Mouse (Mus musculus) lung, postnatal 10 days (tissue): ENCODE measurements around the gene Ugt1a6a.
"Not testable (repeated sequence)": the region's sequence is repeated elsewhere in the genome, so short reads cannot be mapped to it uniquely, and the experiment has no call there.

Experiments
- DNase-seq: peaks from one replicate; pipeline ENCODE4 v3.0.0; 2021

The Ugt1a6a gene

GRCm38 (mm10) chr1:88135229-88135904 lies 758 bp downstream of the Ugt1a6a start:
- peak; percentile 26 for DNase-seq

DNA sequence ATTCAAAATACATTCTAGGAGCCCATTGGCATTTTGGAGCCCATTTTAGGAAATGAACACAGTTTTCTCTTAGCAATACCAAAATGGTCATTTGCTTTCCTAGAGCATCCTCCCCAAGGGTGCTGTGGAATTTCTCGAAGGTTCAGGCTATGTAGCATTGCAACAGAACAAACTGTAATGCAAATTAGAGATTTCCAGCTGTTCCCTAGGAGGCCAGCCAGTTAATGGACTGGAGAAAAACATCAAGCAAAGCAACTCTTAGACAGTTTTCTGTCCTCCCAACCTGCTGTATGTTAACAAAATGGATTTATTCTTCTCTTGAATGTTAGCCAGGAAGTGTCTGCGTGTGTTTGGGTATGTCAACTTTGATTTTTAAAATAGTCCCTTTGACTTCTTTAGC lies 2.0 kb downstream of the Ugt1a6a start:
- peak; percentile 12 for DNase-seq

DNA sequence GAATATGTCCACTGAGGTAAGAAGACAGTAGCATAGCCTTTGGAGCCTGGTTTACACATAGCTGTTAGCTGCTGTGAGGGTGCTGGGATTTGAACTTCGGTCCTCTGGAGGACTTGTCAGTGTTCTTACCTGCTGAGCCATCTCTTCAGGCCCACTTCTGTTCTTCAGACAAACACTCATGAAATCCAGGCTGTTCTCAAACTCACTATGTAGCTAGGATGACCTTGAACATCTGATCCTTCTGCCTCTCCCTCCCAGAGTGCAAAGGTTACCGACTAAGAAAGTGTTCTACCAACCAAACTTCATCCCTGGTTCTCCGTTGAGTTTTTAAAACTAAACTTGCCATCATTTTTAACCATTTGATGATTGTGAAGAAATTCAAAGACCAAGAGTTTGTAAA lies 2.7 kb downstream of the Ugt1a6a start:
- DNase-seq, result no peak

- no peak for DNase-seq
Observed at GRCm38 (mm10) chr1:88138145-88138544, 3.5 kb downstream of the Ugt1a6a start.

DNA sequence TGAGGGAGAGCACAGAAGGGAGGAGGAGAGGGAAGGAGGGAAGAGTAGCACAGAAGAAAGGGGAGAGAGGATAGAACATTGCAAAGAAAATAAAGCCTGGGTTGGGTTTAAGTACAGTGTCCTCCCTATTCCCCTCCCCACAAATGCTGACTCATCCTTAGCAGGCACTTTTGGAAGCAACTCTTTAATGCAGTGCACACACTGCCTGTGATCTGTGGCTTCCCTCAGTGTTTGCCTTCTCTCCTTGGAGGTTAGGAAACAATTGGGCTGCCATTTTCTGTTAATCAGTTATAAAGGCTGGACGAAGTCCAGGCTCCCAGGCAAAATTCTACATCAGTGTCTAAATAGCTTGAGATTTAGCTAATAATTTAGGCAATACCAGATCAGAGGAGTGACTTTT lies 5.9 kb downstream of the Ugt1a6a start:
- DNase-seq, result peak; percentile 25

GRCm38 (mm10) chr1:88143966-88144675 lies 9.5 kb downstream of the Ugt1a6a start:
- peak; percentile 61 for DNase-seq

- DNase-seq, result peak; percentile 36
Observed at GRCm38 (mm10) chr1:88145278-88145677, 10.7 kb downstream of the Ugt1a6a start.

DNA sequence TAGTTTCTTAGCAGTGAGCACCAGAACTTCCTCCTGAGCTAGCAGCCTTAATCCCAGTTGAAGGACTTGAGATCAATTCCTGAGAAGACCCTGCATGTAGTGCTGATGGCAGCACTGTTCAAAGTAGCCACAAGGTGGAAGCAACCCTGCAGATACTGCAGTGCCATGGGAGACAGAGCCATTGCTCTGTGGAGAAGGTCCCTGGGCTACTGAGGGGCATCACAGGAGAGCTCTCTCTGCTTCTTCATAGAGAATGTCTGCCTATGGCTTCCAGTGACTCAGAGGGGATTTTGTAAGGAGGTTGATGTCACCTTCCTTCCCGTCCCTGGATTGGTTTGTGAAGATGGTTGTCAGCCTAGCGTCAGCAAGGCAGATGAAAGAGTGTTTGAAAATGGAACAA lies 15.5 kb downstream of the Ugt1a6a start:
- DNase-seq, result not testable (repeated sequence)

GRCm38 (mm10) chr1:88158430-88158829 lies 23.8 kb downstream of the Ugt1a6a start:
- no peak for DNase-seq

DNA sequence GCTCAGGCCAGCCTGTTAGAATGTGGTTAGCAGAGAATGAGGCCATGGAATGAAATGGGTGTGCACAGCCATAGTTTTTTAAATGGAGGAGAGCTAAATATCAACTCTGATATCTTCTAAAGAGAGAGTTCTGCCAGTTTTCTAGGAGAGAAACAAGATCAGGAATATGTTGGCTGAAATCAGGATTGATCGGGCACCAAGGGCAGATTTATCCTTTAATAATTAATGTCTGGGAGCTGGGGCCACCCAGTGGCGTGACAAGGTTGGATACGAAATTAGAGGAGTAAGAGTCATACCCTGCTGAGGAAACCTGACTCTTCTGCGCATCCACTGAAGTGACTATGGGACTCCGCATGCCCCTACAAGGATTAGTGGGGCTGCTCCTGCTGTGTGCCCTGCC lies 31.1 kb downstream of the Ugt1a6a start, which contains the start of gene Ugt1a5:
TSS of gene Ugt1a5 (plus strand) at position 302 of the 400 bp plus-strand sequence.
- no peak for DNase-seq

GRCm38 (mm10) chr1:88172190-88172589 lies 37.6 kb downstream of the Ugt1a6a start:
- not testable (repeated sequence) for DNase-seq

- no peak for DNase-seq
Observed at GRCm38 (mm10) chr1:88179657-88180056, 45.0 kb downstream of the Ugt1a6a start.

DNA sequence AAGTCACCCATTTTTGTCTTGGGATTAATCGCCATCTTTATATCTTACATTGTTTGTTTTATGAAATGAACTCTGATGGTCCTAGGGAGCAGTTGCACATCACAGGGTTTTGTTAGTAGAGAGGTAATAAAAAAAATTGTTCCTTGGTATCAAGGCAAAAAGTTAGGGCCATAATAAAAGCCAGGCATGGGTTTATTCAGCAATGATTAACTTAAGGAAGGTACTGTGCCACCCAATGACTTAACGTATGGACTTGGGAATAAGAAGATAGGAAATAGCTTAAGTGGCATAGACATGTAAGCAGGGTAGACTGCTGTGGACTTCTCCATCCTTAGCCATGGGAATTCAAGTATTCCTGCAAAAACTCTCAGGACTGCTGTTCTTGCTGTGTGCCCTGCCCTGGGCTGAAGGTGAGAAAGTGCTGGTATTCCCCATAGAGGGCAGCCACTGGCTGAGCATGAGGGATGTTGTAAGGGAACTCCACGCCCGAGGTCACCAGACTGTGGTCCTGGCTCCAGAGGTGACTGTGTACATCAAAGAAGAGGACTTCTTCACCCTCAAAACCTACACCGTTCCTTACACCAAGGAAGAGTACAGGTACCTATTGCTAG lies 51.8 kb downstream of the Ugt1a6a start:
- DNase-seq, result no peak

DNA sequence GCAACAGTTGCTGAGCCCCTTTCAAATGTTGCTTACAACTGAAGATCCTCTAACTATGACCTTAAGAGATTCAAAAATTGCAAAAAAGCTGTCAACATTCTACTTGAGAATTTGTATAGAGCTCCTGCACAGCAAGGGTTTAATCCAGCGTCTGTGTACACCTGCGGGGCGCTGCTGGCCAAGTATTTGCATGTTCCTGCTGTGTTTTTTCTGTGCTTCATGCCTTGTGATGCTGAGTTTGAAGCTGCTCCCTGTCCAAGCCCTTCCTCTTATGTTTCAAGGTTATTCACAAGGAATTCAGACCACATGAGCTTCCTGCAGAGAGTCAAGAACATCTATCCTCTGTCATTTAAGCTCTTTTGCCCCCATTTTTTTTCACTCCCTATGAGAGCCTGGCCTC lies 57.5 kb downstream of the Ugt1a6a start:
- no peak for DNase-seq

- no peak for DNase-seq
Observed at GRCm38 (mm10) chr1:88195687-88196086, 61.1 kb downstream of the Ugt1a6a start.

DNA sequence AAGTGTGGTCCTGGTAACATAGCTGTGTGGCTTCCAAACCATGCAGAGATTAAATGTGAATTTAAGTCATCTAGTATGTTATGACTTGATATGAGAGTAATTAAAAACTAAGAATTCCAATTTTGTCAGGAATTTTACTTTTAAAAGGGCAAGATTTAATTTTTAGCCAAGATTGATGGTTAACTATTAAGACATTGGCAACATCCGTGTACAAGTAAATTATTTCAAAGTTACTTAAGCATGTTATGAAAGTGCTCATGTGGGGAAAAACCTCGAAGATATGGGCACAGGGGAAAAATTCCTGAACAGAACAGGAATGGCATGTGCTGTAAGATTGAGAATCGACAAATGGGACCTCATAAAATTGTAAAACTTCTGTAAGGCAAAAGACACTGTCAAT lies 62.8 kb downstream of the Ugt1a6a start:
- no peak for DNase-seq

- no peak for DNase-seq
Observed at GRCm38 (mm10) chr1:88199996-88200395, 65.4 kb downstream of the Ugt1a6a start.

DNA sequence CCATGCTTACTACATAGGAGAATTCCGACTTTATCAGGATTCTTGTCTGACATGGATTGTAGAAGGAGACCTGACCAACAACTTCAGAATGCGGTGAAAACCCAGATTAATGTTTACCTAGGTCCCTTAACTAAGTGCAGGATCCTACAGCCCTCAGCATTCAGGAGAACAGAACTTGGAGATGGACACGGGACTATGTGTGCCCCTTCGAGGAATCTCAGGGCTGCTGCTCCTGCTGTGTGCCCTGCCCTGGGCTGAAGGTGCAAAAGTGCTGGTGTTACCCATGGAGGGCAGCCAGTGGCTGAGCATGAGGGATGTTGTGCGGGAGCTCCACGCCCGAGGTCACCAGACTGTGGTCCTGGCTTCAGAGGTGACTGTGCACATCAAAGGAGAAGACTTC lies 65.8 kb downstream of the Ugt1a6a start, which contains the start of gene Ugt1a2:
TSS of gene Ugt1a2 (plus strand) at position 146 of the 400 bp plus-strand sequence.
- DNase-seq, result no peak

DNA sequence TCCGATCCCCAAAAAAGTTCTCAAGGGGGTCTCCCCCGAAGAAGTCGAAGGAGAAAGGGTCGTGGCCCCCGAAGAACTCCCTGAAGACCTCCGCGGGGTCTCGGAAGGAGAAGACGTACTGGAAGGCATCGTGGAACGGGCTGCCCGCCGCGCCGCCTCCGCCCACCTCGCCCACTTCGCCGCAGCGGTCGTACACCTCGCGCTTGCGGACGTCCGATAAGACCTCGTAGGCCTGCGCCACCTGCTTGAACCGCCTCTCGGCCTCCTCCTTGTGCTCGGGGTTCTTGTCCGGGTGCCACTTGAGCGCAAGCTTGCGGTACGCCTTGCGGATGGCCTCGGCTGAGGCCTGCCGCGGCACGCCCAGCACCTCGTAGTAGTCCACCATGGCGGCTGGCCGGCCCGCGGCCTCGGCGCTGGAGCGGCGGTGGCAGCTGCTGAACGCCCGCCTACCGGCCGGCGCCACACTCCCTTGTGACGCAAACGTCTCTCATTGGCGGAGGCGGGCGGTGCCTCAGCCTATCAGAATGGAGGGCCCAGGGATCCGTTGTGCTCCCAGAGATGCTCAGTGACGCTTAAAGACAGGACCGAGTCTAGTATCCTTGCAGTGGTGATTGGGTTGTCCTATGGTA lies 70.8 kb downstream of the Ugt1a6a start, which contains the start of gene Dnajb3:
TSS of gene Dnajb3 (minus strand) at position 489 of the 629 bp plus-strand sequence.
- peak; percentile 79 for DNase-seq

GRCm38 (mm10) chr1:88206843-88207479 lies 72.4 kb downstream of the Ugt1a6a start:
- no peak for DNase-seq

GRCm38 (mm10) chr1:88211812-88212211 lies 77.2 kb downstream of the Ugt1a6a start, which contains the start of gene Ugt1a1:
Gene Ugt1a1 (plus strand): TSS chr1:88211959.
- DNase-seq, result peak; percentile 12

- peak; percentile 19 for DNase-seq
Observed at GRCm38 (mm10) chr1:88212341-88213045, 77.9 kb downstream of the Ugt1a6a start.
